In genomic region chr19:6519483-6519882, GRCm38 (mm10) we compare ENCODE assay signal across 14 mouse cellular contexts. TPM values are rescaled to one million over a fixed set of nuclear protein-coding genes. Genes with fewer than 3 reads are reported as not detected.
DNase-seq lines count a peak whose midpoint lies in the region; ATAC-seq and TF ChIP-seq lines count a peak whose summit lies in the region.
"Had no signal": no experiment of that assay in that cellular context is flagged by ENCODE, and none has a peak within 500 bp of the region (broad histone marks: within the 10 kb centered on the region; RNA-seq: fewer than 3 reads in every experiment).

No protein-coding gene starts in this region.

- TF ChIP-seq CTCF in midbrain, postnatal 0 days (IDR thresholded peaks at IDR 0.05), result no peak

- 46% methylated on average over 2 of the region's 2 CpGs for WGBS in hindbrain, embryonic 11.5 days
- WGBS in midbrain, postnatal 0 days, result 46% methylated on average over 2 of the region's 2 CpGs

- H3K27ac ChIP-seq in hindbrain, embryonic 11.5 days (ENCODE audit: low read depth, low read length), result peak overlapping the region; percentile 24; the same call in 1 of the 2 replicates
- peak overlapping the region; percentile 72 for H3K27ac ChIP-seq in midbrain, postnatal 0 days (ENCODE audit: low read depth, low read length)
- H3K27ac ChIP-seq: stomach, postnatal 0 days had no signal

- H3K36me3 ChIP-seq in hindbrain, embryonic 11.5 days (ENCODE audit: control insufficient read depth, insufficient read depth, low read length), result 0 out of 2 replicates have a peak, but pooled peaks cover 3% of the 10 kb centered on the region
- H3K36me3 ChIP-seq in midbrain, postnatal 0 days (ENCODE audit: insufficient read depth, low read length), result peaks cover 72% of the 10 kb centered on the region

- no peak overlapping the region for H3K4me2 ChIP-seq in hindbrain, embryonic 11.5 days (replicated peaks; ENCODE audit: low read depth, low read length)
- no peak overlapping the region for H3K4me2 ChIP-seq in midbrain, postnatal 0 days (ENCODE audit: low read depth, low read length, poor library complexity, severe bottlenecking)

- no peak overlapping the region for H3K9ac ChIP-seq in hindbrain, embryonic 11.5 days (ENCODE audit: low read depth, low read length)
- H3K9ac ChIP-seq in midbrain, postnatal 0 days (replicated peaks; ENCODE audit: low read length, poor library complexity, severe bottlenecking), result no peak overlapping the region

- no peaks in the 10 kb centered on the region for H3K27me3 ChIP-seq in hindbrain, embryonic 11.5 days (ENCODE audit: control insufficient read depth, insufficient read depth, low read length)
- H3K27me3 ChIP-seq in midbrain, postnatal 0 days (ENCODE audit: insufficient read depth, low read length), result no peaks in the 10 kb centered on the region

- 0 out of 2 replicates have a peak, but pooled peaks have one; percentile 17 for ATAC-seq in frontal cortex, adult (ENCODE audit: low TSS enrichment)
- 0 out of 2 replicates have a peak, but pooled peaks have one; percentile 3 for ATAC-seq in hindbrain, embryonic 11.5 days (ENCODE audit: low FRiP score)
- ATAC-seq in midbrain, postnatal 0 days (ENCODE audit: low FRiP score), result 0 out of 2 replicates have a peak, but pooled peaks have one; percentile 20
- no peak for ATAC-seq in CD4-positive, CD25-positive, alpha-beta regulatory T cell, adult 4 months

- DNase-seq in frontal cortex, postnatal 25 days (ENCODE audit: low spot score in 2 of 2), result no peak
- peak; percentile 57 for DNase-seq in embryo, embryonic 10.5 days (ENCODE audit: low spot score)
- peak; percentile 53 for DNase-seq in hindbrain, embryonic 11.5 days (ENCODE audit: low spot score)
- peak; percentile 69 for DNase-seq in midbrain, postnatal 0 days (ENCODE audit: low spot score)
- DNase-seq in layer of hippocampus, postnatal 36 days, result no peak
- DNase-seq in lung, postnatal 14 days, result no peak
- DNase-seq: gastrocnemius, postnatal 36 days; heart, postnatal 36 days; kidney, postnatal 25 days; lung, postnatal 10 days had no signal

- no peaks in the 10 kb centered on the region for H3K9me3 ChIP-seq in hindbrain, embryonic 11.5 days (ENCODE audit: control insufficient read depth, low read length)
- H3K9me3 ChIP-seq in midbrain, postnatal 0 days (ENCODE audit: low read length), result no peaks in the 10 kb centered on the region

- H3K4me3 ChIP-seq in hindbrain, embryonic 11.5 days (ENCODE audit: low read depth, low read length), result no peak overlapping the region
- no peak overlapping the region for H3K4me3 ChIP-seq in midbrain, postnatal 0 days (ENCODE audit: low read depth, low read length)

- peaks cover 12% of the 10 kb centered on the region for H3K4me1 ChIP-seq in hindbrain, embryonic 11.5 days (replicated peaks; ENCODE audit: control insufficient read depth, insufficient read depth, low read length)
- peaks cover 22% of the 10 kb centered on the region for H3K4me1 ChIP-seq in midbrain, postnatal 0 days (ENCODE audit: insufficient read depth, low read length)

RNA-seq across cellular contexts. Expression of gene Slc22a12, which starts 23.3 kb away (rescaled TPM):
- polyA plus RNA-seq in hindbrain, embryonic 11.5 days (2014; fragmentation: Nextera tagmentation; extraction: Ambion mirVana), result not detected in 2 replicates
- total RNA-seq in midbrain, postnatal 0 days (2014; rRNA removed), result 0.71 TPM in 1 of 2 replicates, not detected in the other
- polyA plus RNA-seq in midbrain, postnatal 0 days (2015; fragmentation: Nextera tagmentation; extraction: Ambion mirVana), result 0.45 and 0.57 TPM in 2 replicates
- polyA plus RNA-seq in CD4-positive, CD25-positive, alpha-beta regulatory T cell, adult 4 months (2017; shearing (Covaris generic)), result not detected
- under 1 TPM; 0.40 to 0.71 TPM for total RNA-seq in layer of hippocampus, postnatal 36 days (2021)
- total RNA-seq: gastrocnemius, postnatal 36 days; heart, postnatal 36 days had no signal
- polyA plus RNA-seq: limb, embryonic 14.5 days; stomach, postnatal 0 days had no signal

Comparison
In these comparisons a context has a peak if more than half of its experiments do, and no peak if none do; other contexts are left out.
1. DNase-seq: peak in embryo, embryonic 10.5 days (single experiment), hindbrain, embryonic 11.5 days (single experiment) and midbrain, postnatal 0 days (single experiment); none in frontal cortex, postnatal 25 days (0 of 2), layer of hippocampus, postnatal 36 days (0 of 2) and lung, postnatal 14 days (single experiment).